Mouse (Mus musculus) heart, postnatal 0 days (tissue): ENCODE measurements around the gene Ddx1. TPM values are rescaled to one million over a fixed set of nuclear protein-coding genes. Genes with fewer than 3 reads are reported as not detected.

Source experiments
- ATAC-seq: fragments of 200-750 bp; cut with Nextera tagmentation; 2 replicates; pipeline ENCODE4 v1.8.0; 2017; ENCODE audit warnings: low read depth, moderate number of reproducible peaks, moderate library complexity; ENCODE audit not compliant: insufficient read depth
- DNase-seq: peaks from one replicate; pipeline ENCODE4 v3.0.0-alpha.2; 2016; ENCODE audit warnings: low spot score
- H3K27ac ChIP-seq: fragments of 300-500 bp; sonication (generic); 2 replicates; pipeline ENCODE4 v1.5.1; 2014; ENCODE audit warnings: low read depth, mild to moderate bottlenecking
- H3K27me3 ChIP-seq: fragments of 300-500 bp; sonication (generic); 2 replicates; pipeline ENCODE4 v1.6.1; 2014; ENCODE audit warnings: low read length, mixed read lengths; ENCODE audit not compliant: control insufficient read depth, insufficient read depth
- H3K36me3 ChIP-seq: fragments of 300-500 bp; sonication (generic); replicated peaks from 2 replicates; pipeline ENCODE4 v1.6.1; 2014; ENCODE audit warnings: low read length, mixed read lengths; ENCODE audit not compliant: control insufficient read depth, insufficient read depth
- H3K4me1 ChIP-seq: fragments of 300-500 bp; sonication (generic); 2 replicates; pipeline ENCODE4 v1.6.1; 2014; ENCODE audit warnings: antibody characterized with exemption; ENCODE audit not compliant: control insufficient read depth, insufficient read depth
- H3K4me2 ChIP-seq: fragments of 300-500 bp; sonication (generic); 2 replicates; pipeline ENCODE4 v1.6.1; 2014; ENCODE audit warnings: low read depth, mild to moderate bottlenecking, low read length, moderate library complexity
- H3K4me3 ChIP-seq: fragments of 300-500 bp; sonication (generic); 2 replicates; pipeline ENCODE4 v1.5.1; 2014; ENCODE audit warnings: low read depth, low read length
- H3K9ac ChIP-seq: fragments of 300-500 bp; sonication (generic); replicated peaks from 2 replicates; pipeline ENCODE4 v1.6.1; 2014; ENCODE audit warnings: low read depth, low read length, mixed read lengths
- H3K9me3 ChIP-seq: fragments of 300-500 bp; sonication (generic); replicated peaks from 2 replicates; pipeline ENCODE4 v1.6.1; 2016; ENCODE audit warnings: low read length; ENCODE audit not compliant: control insufficient read depth
- CTCF ChIP-seq: IDR thresholded peaks from 2 replicates; pipeline ENCODE4 v1.5.1; 2016; ENCODE audit warnings: antibody characterized with exemption, control low read depth, low read depth
- EP300 ChIP-seq: IDR thresholded peaks from 2 replicates; pipeline ENCODE4 v1.6.1; 2016; ENCODE audit warnings: antibody characterized with exemption, low read depth
- WGBS: fragments of 180-500 bp; shearing (Covaris S2); extraction: QIAGEN DNeasy Blood & Tissue Kit; methylation state at CpG from one replicate; pipeline ENCODE4 v1.1.7; 2014; 5-methylcytosine and 5-hydroxymethylcytosine counted together
- polyA plus RNA-seq: library from polyadenylated mRNA; unstranded; fragments of >200 nt; fragmentation: Nextera tagmentation; extraction: Ambion mirVana; gene quantifications from 2 replicates; pipeline ENCODE4 v1.2.1, GENCODE M21; 2015
- total RNA-seq: library from RNA; depleted of rRNA; stranded (reverse); fragments of >200 nt; gene quantifications from 2 replicates; pipeline ENCODE4 v1.2.3, GENCODE M21; 2014; ENCODE audit warnings: low replicate concordance

Ddx1 gene
- total and polyA plus RNA-seq, 2 experiments from 2014 or later, result 33.7 to 62.6 TPM

GRCm38 (mm10) chr12:13217568-13217967 is 31.4 kb downstream of the Ddx1 start:
- Histone ChIP-seq H3K36me3 (peaks cover 28% of the 10 kb centered on the region), H3K27me3 (no peaks in the 10 kb centered on the region), H3K27ac (no peak overlapping the region), H3K9ac (no peak overlapping the region), H3K4me2 (no peak overlapping the region), H3K4me3 (no peak overlapping the region), H3K4me1 (peaks cover 6% of the 10 kb centered on the region), H3K9me3 (no peaks in the 10 kb centered on the region)
- TF ChIP-seq EP300 (no peak), CTCF (no peak)
- no peak for ATAC-seq
- DNase-seq, result no peak
- 54% methylated on average over 3 of the region's 3 CpGs for WGBS

DNA sequence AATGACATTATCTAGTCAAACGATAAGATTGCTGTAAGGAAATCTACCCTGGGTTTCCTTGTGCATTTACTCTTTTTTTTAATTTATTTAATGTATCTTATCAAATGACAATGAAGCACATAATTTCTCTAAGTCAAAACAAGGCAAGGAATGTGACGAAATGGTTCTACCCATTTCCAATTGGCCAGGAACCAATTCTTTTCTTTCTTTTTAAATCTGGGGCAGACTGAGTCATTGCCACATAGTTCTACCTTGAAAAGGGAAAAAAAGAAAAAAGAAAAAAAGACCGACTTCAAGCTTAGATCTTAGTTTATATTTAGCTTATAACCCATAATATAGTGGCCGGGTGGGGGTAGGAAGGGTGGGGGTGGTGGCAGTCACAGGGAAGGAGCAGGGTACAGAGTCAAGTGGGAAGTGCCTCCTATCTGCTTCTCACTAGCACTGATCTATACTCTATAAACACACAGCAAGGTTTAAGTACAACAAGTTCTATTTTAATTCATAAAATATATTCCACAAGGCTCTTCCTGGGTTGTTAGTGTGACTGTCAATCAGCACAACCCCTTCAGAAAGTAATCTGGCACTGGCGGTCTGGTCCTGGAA is 32.4 kb downstream of the Ddx1 start:
- Histone ChIP-seq H3K9ac (no peak overlapping the region), H3K27me3 (no peaks in the 10 kb centered on the region), H3K4me1 (peaks cover 15% of the 10 kb centered on the region), H3K27ac (peak overlapping the region; percentile 25; the same call in 1 of the 2 replicates), H3K4me2 (no peak overlapping the region), H3K36me3 (peaks cover 28% of the 10 kb centered on the region), H3K4me3 (no peak overlapping the region), H3K9me3 (no peaks in the 10 kb centered on the region)
- WGBS, result 31% methylated on average over 5 of the region's 5 CpGs
- TF ChIP-seq EP300 (no peak), CTCF (no peak)
- no peak for ATAC-seq
- DNase-seq, result no peak

GRCm38 (mm10) chr12:13214345-13215278 is 34.4 kb downstream of the Ddx1 start:
- WGBS, result 43% methylated on average over 11 of the region's 11 CpGs
- Histone ChIP-seq H3K27me3 (no peaks in the 10 kb centered on the region), H3K4me2 (no peak overlapping the region), H3K4me3 (no peak overlapping the region), H3K36me3 (peaks cover 17% of the 10 kb centered on the region), H3K27ac (no peak overlapping the region), H3K4me1 (peaks cover 19% of the 10 kb centered on the region), H3K9ac (no peak overlapping the region), H3K9me3 (no peaks in the 10 kb centered on the region)
- ATAC-seq (peak; percentile 80), DNase-seq (peak; percentile 76)
- TF ChIP-seq CTCF, result peak; percentile 100
- no peak for TF ChIP-seq EP300

- H3K9me3 ChIP-seq, result no peaks in the 10 kb centered on the region
- H3K4me3 ChIP-seq, result no peak overlapping the region
- no peaks in the 10 kb centered on the region for H3K36me3 ChIP-seq
- ATAC-seq (peak; percentile 76), DNase-seq (peak; percentile 90)
- no peaks in the 10 kb centered on the region for H3K27me3 ChIP-seq
- WGBS, result 36% methylated on average over 11 of the region's 11 CpGs
- H3K4me2 ChIP-seq, result no peak overlapping the region
- H3K4me1 ChIP-seq, result peaks cover 19% of the 10 kb centered on the region
- H3K27ac ChIP-seq, result peak overlapping the region; percentile 41; the same call in 1 of the 2 replicates
- TF ChIP-seq CTCF, result no peak
- TF ChIP-seq EP300, result no peak
- no peak overlapping the region for H3K9ac ChIP-seq
Observed at GRCm38 (mm10) chr12:13211746-13212482, 37.1 kb downstream of the Ddx1 start.

GRCm38 (mm10) chr12:13209692-13210377 is 39.2 kb downstream of the Ddx1 start:
- H3K4me3 ChIP-seq, result no peak overlapping the region
- peaks cover 16% of the 10 kb centered on the region for H3K4me1 ChIP-seq
- H3K4me2 ChIP-seq, result no peak overlapping the region
- no peak overlapping the region for H3K9ac ChIP-seq
- TF ChIP-seq CTCF (no peak), EP300 (no peak)
- ATAC-seq, result no peak
- WGBS, result 82% methylated on average over 13 of the region's 13 CpGs
- no peak overlapping the region for H3K27ac ChIP-seq
- no peaks in the 10 kb centered on the region for H3K9me3 ChIP-seq
- DNase-seq, result no peak
- H3K36me3 ChIP-seq, result no peaks in the 10 kb centered on the region
- H3K27me3 ChIP-seq, result no peaks in the 10 kb centered on the region
